Mouse (Mus musculus): Measurements from ENCODE around the gene Alad.

Gene Alad

DNA sequence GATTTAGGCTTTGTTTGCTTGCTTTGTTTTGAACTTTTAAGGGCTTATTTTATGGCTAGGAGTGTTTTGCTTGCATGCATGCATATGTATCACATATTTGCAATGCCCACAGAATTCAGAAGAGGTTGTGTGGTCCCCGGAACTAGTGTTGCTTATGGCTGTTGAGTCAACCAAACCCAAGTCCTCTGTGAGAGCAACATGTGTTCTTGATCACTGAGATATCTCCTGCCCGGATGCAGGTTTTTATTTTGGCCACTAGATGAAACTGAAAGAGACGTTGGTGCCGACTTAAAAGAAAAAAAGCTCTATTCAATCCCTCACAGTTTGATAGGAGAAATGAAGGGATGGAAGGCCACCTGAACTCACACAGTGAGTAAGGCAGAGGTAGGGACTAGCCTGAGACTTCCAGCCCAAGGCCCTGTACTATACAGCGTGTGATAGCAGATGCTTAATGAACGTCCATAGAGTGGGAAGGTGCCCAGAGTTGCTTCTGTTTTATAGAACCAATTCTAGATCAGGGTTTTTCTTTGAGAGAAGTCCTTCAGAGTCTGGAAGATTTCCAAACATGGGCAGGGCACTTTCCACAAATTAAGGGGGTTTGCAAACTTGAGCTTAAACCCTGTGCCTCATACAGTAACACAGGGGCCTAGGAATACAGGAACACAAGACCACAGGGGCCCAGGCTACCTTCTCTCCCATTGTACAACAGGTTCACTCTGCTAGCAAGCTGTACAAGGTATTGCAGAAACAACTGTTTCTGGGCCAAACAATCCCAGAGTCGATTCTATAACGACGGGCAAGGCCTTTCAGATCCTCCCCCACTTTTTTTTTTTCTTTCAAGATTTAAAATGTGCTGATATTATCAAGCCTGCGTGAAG, 1.9 kb downstream of the Alad start:
- no peak for DNase-seq

DNA sequence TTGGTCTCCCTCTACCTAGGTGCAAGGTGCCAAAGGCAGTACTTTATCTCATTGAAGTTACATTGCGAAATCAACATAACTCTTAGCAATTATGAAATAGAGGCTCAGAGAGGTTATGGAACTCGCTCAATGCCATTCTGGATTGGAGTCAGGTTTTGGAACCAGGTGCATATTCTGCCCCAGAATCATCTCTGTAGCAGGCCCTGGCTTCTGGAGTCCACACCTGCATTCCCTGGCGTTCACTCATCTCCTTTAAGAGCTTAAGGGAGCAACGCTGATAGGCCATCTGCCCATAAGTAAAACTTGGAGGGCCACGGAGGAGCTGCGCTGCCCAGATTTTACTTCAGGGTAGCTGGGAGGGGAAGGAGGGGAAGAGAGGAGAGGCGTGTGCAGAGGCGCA, 2.7 kb downstream of the Alad start:
- peak; percentile 31 to 64 for DNase-seq

DNA sequence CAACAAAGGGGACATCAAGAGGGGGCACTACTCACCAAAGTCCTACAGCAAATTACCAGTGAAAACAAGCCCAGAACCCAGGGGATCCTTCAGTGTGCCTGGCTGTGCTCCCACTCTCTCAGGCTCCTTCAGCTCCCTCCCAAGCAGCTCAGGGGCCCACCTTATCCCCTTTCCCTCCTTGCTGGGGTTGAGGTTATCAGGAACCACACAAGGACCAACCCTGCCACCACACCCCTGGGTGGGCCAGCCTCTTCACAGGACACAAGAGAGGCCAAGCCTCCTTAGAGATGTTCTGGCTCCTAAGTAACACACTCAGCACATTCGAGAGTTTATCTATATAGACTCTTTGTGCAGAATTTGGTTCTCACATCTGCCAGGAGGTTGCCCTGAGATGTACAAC, 3.1 kb downstream of the Alad start:
- peak in 1 of 2 experiments; percentile 44 for DNase-seq

DNA sequence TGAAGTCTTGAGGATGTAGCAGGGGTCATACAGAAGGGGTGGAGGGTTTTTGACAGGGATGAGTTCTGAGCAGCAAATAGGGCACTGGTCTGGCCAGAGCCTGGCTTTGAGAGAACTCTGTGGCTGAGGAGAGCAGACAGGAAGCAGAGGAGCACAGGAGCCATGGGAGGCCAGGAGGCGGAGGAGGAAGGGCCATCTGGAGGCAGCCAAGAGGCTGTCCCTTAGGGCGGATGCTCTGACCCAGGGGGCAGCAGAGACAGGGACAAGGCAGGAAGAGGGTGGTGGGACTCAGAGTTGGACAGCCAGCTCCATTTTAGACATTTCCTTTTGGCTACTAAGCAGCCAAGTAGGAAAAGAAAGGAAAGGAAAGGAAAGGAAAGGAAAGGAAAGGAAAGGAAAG, 3.6 kb downstream of the Alad start:
- DNase-seq = peak; percentile 44 to 55

DNA sequence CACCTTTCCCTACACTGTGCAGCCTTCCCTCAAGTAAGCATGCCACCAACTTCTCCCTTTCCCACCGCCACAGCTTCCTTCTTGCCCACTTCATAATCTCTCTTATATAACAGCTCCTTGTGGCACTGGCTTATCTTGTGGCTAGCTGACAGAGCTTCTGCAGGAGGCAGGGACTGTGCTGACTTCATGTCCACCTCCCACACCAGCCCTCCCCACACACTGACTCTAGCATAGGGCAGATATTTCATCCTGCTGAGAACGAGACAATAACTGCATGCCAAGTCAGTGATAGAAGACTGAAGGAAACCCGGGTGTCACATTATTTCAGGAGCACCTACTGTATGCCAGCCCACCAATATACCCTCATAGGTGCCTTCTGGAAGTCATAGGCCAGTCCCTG, 4.2 kb downstream of the Alad start:
- DNase-seq = peak in 1 of 2 experiments; percentile 30

DNA sequence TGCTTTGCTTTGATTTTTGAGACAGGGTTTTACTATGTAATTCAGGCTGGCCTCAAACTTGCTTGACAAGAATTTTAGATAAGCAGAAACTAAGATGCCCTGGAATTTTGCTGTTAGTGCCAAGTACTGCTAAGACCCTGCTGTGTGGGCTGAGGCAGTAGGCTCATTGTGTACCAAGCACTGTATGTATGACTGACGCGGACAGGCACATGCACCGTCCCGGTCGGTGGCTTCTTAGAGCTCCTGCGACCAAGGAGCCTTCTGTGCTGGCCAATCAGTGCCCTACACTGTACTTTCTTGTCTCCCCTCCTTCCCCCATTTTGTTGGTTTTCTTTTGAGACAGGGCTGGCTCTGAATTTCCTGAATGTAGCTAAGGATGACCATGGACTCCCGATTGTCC, 4.7 kb downstream of the Alad start:
- no peak for DNase-seq

DNA sequence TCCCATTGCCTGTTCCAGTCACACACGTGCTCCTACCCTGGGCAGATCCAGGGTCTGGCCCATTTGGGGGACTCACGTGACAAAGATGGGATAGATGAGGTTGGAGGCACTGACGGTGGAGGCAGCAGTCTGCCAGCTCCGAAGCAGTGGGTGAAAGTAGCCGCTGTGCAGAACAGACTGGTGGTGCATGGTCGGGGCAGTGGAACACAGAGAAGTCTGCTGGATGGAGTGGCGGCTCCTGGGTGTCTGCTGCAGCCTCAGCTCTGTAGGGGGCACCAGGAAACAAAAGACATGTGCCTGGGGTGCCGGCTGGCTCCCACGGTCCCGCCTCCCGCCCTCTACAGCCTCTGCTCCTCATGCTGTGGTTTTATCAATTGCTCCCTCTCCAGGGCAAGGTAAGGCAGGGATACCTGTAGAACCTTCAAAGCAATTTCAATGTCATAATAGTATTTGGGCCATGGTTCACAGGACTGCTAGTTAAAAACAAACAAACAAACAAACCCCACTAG, 5.7 kb downstream of the Alad start:
- DNase-seq = no peak

DNA sequence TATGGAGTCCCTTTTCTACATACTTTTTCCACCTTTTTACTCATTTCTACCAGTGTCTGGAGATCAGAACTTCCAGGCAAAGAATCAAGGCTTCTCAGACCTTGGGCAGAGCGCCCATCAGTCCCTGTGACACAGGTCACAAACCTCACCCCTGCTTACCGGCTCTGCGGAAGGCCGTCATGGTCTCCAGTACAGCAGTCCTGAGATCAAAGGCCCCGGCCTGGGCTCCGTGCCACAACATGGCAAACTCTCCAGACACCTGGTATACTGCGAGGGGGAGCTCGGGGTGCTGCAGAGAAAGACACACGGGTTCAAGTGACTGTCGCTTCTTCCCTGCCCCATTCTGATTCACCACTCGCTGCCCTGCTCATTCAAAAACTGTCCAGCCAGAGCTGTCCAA, 9.8 kb downstream of the Alad start:
- DNase-seq = no peak

DNA sequence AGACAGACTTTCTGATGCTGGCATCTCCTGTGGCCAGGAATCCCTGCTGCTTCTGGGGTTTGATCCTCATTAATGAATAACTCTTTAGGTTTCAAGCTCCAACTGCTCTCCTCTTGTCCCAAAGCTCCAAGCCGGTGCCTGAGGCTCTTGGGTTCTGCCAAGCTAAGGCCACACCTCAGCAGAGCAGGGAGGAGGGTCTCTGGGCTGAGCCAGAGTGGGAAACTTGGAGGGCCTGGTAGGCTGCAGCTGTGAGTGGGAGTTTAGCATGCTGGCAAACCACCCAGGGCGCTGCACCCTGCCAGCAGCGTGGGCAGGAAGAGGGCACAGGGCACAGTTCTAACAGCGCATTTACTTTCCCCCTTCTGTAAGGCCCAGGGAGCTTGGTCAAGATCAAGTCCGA, 10.9 kb downstream of the Alad start:
- no peak for DNase-seq

DNA sequence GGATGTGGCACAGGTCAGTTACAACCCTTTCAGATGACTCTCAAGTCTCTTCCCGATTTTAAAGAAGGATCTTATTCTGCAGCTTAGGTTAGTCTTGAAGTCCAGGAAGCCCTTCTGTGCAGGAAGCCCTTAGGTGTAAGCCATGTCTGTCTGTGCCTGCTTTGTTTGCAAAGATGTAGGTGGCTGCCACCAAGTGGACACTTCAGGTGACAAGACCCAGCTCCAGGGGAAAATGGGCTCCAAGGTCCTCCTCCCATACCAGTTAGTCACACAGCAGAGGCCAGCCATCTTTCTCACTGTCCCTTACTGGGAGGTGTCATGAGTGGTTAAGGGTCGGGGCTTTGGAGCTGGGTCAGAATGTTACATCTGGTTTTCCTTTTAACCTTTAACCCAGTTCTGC, 12.9 kb downstream of the Alad start:
- peak; percentile 25 to 53 for DNase-seq

DNA sequence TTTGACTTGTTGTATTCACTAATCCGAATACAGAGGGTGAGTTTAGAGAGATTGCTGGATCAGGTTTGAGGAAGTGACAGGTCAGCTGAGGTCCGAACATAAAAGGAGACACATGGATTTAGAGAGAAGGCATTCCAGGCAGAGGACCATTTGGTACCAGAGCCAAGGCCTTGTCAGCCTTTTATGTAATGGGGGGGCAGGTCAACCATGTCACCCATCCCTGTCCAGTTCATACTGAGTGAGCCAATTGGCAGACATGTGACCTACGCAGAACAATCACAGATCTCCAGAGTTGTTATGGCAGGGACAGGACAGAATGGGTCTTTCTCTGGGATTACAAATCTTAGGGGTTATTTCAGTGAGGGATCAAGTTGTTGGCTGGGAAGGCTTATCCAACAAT, 13.7 kb downstream of the Alad start:
- DNase-seq = no peak

DNA sequence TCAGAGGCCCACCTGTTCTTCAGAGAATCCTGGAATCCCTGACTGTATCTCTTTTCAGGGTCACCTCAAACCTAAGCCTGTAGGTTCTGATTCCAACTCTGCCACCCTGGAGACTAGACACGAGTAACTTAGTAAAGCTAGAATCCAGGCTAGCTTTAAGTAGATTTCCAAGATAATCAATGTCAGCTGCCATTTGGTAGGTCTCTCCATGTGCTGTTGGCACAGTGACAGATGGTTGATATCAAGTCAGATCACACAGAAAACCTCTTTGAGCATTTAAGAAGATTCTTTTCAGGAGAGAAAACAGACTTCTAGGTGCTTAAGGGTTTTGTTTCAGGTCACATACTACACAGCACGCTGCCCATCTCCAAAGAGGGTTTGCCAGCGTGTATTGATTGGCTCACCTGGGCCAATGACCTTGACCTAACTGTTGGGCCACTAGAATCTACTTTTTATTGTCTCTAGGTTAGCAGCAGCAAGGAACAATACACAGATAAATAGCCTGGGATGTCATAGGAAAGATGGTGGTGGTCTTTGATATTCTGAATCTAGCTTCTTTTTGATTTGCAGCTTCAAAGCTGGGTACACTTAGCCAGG, 16.2 kb downstream of the Alad start, which contains the start of gene Hdhd3:
Hdhd3 (minus strand) TSS at position 94 of the 597 bp plus-strand sequence.
- DNase-seq = no peak

DNA sequence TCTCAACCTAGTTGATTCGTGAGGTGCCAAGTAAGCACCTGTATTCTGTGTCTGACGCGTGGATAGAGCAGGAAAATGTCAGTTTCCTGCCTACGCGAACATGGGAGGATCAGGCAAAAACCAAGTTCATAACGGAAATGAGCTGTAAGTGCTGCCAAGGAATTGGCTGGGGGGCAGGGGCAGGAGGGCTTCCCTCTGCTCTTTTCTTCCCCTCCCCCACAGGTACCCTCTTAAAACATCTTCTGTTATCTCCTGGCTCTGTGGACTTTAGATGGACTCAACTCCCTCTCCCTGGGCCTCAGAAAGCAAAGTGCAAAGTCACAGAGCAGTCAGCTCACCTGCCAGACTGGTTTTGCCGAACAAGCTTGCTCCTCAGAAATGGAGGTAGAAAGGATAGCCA, 16.7 kb downstream of the Alad start:
- no peak for DNase-seq

DNA sequence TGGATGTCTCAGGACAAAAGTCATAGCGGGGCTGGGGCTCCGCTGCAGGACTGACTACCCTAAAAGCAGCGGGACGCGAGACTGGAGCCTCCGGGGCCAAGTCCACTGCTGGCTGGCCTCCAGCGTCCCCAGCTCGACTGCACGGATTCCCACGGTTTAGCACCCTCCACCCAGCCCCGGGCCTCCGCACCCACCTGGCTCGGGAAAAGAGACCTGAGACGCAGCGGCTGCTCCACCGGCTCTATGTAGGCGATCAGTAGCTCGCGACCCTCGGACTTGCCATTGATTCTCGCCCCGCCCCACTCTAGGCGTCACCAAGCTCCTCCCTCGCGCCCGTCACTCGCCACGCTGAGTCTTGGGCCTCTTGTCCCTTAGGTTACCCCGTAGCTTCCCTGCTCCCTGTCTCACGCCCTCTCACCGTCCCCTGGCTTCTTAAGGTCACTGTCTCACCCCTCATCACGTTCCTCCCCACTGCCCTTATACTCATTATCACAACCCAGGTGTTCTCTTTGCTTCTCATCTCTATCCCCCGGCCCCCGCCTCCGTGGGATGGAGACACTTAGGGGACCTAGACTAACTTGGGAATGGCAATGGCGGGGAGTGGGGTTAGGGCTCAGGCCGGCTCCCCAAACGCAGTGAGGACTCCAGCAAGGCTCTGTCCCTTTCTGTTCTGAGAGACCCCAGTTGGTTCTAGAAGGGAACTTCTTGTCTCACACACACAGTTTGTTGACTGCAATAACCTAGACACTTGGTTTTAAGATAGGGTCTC, 17.6 kb downstream of the Alad start:
- DNase-seq = peak; percentile 91 to 94

DNA sequence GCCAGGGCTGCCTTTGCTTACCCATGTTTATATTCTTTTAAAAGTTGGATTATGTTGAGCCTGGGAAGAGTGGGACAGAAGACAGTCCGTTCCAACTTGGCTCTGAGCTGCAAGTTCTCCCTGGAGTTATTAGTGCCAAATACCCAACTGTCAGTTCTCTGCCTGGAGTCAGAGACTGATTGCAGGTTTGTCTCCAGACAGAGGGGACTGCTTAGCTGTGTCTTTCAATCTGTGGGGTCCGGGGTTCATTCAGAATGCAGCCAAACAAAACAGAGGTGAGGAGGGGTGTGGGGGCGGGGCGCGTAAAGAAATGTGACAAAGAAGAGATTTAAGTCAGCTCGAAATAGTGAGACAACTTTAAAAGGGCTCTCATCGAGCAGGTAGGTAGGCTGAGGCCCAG, 18.2 kb downstream of the Alad start:
- DNase-seq = no peak

DNA sequence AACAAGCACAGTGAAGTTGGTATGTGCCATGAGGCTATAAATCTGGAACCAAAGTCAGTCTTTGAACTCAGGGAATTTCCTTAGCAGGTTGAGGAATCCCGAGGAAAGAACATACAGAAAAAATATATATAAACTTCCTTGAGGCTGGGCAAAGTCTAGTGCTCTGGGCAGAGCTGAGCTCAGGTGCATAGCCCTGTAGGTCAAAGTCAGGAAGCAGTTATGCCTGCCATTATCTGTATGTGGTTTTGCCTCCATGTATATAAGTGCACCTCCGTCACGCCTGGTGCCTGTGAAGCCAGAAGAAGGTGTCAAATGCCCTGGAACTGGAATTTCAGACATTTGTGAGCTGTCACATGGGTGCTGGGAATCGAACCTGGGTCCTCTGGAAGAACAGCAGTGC, 18.9 kb downstream of the Alad start:
- DNase-seq = no peak

DNA sequence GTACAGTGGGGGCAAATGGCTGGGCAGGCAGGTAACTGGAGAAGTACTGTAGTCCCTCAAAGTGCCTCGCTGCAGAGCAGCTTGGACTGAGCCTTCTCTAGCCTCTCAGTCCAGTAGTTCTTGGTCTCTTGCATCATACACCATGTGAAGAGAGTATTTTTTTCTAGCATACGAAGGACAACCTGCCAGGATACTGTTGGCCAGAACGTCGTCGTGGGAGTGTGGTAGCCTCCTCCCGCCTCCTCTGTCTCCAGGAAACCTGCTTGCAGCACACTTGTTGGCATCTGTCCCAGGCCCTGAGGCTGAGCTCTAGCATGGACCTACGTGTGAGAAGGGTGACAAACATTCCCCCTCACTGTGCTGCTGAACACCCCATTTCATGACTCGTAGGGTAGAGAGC, 22.9 kb downstream of the Alad start:
- peak; percentile 83 to 90 for DNase-seq

DNA sequence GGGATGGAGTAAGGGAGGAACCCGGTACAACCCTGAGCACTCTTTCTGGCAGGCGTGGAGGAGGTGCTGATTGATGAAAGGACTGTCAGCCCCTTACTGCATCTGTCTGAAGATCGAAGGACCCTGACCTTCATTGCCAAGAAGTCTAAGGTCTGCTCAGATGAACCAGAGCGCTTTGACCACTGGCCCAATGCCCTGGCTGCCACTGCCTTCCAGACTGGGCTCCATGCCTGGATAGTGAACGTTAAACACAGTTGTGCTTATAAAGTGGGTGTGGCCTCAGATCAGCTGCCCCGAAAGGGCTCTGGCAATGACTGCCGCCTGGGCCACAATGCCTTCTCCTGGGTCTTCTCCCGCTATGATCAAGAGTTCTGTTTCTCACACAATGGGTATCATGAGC, 23.8 kb downstream of the Alad start:
- peak; percentile 64 to 71 for DNase-seq

DNA sequence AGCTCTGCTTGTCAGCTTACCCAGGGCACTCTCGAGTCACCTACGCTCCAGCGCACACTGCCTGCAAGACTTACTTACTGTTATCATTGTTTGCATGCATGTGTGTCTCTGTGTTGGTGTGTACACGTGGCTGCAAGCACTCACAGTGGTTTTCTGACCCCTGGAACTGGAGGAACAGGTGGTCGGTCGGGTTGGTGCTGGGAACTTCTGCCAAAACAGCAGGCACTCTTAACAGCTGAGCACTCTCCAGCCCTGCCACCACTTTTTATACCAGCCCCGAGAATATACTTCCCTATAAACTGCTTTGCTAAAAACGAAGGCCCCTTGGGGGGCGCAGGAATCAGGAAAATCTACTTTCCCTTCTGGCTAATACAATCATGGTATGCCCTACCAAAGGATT, 25.5 kb downstream of the Alad start:
- no peak for DNase-seq

DNA sequence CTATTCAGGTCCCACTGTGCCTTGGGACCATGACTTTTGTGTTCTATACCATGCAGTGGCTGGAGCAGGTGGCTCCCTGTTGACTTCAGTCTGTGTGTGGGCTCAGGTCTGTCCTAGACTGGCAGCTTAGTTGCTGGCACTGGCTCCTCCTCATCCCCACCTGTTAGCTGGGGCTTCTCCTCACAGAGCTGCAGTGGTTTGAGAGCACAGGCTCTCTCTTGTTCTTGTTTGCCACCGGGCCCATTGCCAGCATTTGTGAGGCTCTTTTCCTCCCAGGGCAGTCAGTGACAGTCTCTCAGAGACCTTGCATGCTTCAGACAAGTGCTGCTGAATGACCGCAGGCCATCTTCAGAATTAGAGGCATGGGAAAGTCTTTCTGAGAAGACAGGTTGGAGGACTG, 27.0 kb downstream of the Alad start:
- no peak for DNase-seq

DNA sequence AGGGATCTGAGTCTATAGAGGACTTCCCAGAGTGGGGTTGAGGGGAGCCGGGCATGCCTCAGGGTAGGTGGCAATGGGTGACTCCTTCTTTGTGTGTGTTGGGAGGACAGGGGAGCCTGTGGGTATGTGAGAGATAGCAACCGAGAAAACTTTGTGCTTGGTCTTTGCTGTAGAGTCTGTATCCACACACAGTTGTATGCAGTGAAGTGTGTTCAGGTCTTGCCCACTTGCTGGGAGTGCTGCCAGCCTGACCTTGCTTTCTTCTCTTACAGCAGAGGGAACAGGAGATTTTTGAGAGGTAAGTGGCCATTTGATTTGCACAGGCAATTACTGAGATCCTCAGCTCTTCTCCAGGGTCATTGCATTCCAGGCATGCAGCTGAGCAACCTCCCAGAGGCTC, 31.8 kb downstream of the Alad start:
- no peak for DNase-seq

DNA sequence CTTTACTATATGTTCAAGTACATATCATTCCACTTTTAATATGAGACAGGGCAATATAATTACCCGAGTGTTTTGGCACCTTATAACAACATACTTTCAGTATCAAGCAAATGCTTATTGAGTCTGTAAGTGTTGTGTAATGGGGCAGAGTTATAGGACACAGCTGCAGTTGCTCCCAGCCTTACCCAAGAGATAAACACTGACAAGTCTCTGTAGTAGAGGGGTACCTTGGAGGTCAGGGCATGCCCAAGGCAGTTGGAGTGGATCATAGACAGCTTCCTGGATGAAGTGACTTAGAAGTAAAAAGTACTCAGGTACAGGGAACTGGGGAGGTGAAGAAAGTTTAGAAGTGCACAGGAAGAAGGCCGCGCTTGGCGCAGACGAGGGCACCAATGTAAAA, 32.5 kb downstream of the Alad start:
- no peak for DNase-seq

DNA sequence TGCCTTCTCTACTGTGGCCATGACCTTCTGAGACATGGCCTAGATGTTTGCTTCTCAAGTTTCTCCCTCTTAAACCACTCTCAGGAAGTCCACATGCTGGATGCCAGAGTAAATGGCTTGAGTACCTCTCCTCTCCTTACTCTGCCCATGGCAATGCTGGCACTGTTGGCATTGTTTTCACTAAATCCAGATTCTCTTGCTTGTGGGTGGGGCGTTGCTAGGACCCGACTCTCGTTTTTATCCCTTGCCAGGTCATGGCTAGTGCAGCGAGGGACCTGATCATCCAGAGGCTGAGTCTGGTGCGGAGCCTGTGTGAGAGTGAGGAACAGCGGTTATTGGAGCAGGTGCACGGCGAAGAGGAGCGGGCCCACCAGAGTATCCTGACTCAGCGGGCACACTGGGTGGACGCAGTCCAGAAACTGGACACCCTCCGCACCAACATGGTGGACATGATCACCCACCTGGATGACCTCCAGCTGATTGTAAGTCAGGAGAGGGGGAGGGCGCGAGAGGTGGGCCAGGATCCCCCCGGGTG, 33.5 kb downstream of the Alad start:
- DNase-seq = peak; percentile 81 to 90

Data from lung, adult 18-20 months (tissue).